Comparison of ENCODE assay signal across 8 mouse cellular contexts in the genomic region with DNA sequence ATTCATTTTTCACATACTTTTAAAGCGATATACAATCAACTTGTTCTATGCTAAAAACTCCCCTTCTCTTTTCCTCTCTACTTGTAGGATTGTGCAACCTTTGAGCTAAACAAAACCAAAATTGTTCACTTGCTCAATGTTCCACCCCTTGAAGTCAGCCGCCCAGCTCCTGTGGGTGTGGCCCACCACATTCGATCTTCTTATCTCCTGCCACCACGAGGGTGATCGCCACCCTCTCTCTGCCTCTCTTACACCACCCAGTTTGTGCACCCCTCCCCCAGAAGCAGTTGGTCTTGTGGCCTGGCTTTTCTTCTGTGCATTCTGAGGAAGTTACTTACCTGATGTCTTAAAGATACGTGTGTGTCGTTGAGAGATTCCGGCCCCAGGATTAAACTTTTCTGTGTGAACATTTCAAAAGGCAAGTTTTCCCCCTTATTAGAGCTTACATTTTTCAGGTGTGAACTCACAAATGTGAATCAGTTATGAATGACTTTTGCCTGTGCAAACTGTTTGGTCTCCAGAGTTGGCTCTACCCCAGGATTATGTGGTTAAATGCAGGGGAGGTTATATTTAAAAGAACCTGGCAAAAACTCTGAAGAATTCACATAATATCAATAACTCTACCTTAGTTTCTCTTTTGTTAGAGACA. TPM values are rescaled to one million over a fixed set of nuclear protein-coding genes. Genes with fewer than 3 reads are reported as not detected.
DNase-seq lines count a peak whose midpoint lies in the region; ATAC-seq and TF ChIP-seq lines count a peak whose summit lies in the region.

No protein-coding gene starts in this region.

- DNase-seq in liver, embryonic 11.5 days (ENCODE audit: low spot score) = peak; percentile 57
- DNase-seq in spleen, adult 18-20 months = peak; percentile 62 to 72
- DNase-seq in cerebellum, postnatal 14 days = no peak
- DNase-seq in hindbrain, embryonic 10.5 days (ENCODE audit: low spot score) = no peak
- DNase-seq in frontal cortex, postnatal 14 days (ENCODE audit: low spot score in 2 of 2) = no peak
- no peak for DNase-seq in urinary bladder, postnatal 25 days (ENCODE audit: low spot score)

- peak overlapping the region; percentile 51 for H3K4me2 ChIP-seq in liver, embryonic 11.5 days

- H3K27me3 ChIP-seq in liver, embryonic 11.5 days (replicated peaks; ENCODE audit: control insufficient read depth, insufficient read depth, low read length) = no peaks in the 10 kb centered on the region
- no peaks in the 10 kb centered on the region for H3K27me3 ChIP-seq in hindbrain, embryonic 10.5 days (ENCODE audit: insufficient read depth, poor library complexity, severe bottlenecking)

- no peaks in the 10 kb centered on the region for H3K9me3 ChIP-seq in liver, embryonic 11.5 days (ENCODE audit: control insufficient read depth, low read length)
- no peaks in the 10 kb centered on the region for H3K9me3 ChIP-seq in hindbrain, embryonic 10.5 days

- no peak for TF ChIP-seq POLR2A in bone marrow, adult 2 months (IDR thresholded peaks at IDR 0.05; ENCODE audit: borderline replicate concordance, control insufficient read depth, low read depth, low read length)

- H3K4me1 ChIP-seq in bone marrow, adult 2 months (ENCODE audit: control insufficient read depth, insufficient read depth, low read length) = peaks cover 13% of the 10 kb centered on the region
- H3K4me1 ChIP-seq in liver, embryonic 11.5 days (replicated peaks; ENCODE audit: control insufficient read depth, insufficient read depth, low read length) = peaks cover 81% of the 10 kb centered on the region
- peaks cover 34% of the 10 kb centered on the region for H3K4me1 ChIP-seq in hindbrain, embryonic 10.5 days (replicated peaks)

- 4% methylated on average over 8 of the region's 8 CpGs for WGBS in bone marrow, adult 2 months
- 20% methylated on average over 8 of the region's 8 CpGs for WGBS in liver, embryonic 11.5 days
- WGBS in hindbrain, embryonic 10.5 days = 69% methylated on average over 8 of the region's 8 CpGs

- no peak overlapping the region for H3K9ac ChIP-seq in liver, embryonic 11.5 days (ENCODE audit: low read depth, low read length)

- H3K4me3 ChIP-seq in bone marrow, adult 2 months (replicated peaks; ENCODE audit: control insufficient read depth, low read depth, low read length) = peak overlapping the region; percentile 10
- H3K4me3 ChIP-seq in liver, embryonic 11.5 days (ENCODE audit: low read depth, low read length) = no peak overlapping the region
- H3K4me3 ChIP-seq in hindbrain, embryonic 10.5 days = no peak overlapping the region

- no peak for TF ChIP-seq CTCF in bone marrow, adult 2 months (IDR thresholded peaks at IDR 0.05; ENCODE audit: control insufficient read depth, insufficient read depth, low read length)

- H3K36me3 ChIP-seq in liver, embryonic 11.5 days (ENCODE audit: control insufficient read depth, insufficient read depth, low read length) = no peaks in the 10 kb centered on the region
- peaks cover 6% of the 10 kb centered on the region; the same call in 1 of the 2 replicates for H3K36me3 ChIP-seq in hindbrain, embryonic 10.5 days

- ATAC-seq in CD4-positive, CD25-positive, alpha-beta regulatory T cell, adult 4 months = peak; percentile 73
- ATAC-seq in liver, embryonic 11.5 days (replicated peaks; ENCODE audit: low FRiP score) = peak; percentile 92

- H3K27ac ChIP-seq in bone marrow, adult 2 months (ENCODE audit: control insufficient read depth, insufficient read depth, low read depth, low read length, poor library complexity) = no peak overlapping the region
- peak overlapping the region; percentile 13; the same call in 1 of the 2 replicates for H3K27ac ChIP-seq in liver, embryonic 11.5 days (ENCODE audit: low read depth, low read length)
- no peak overlapping the region for H3K27ac ChIP-seq in hindbrain, embryonic 10.5 days

RNA-seq across cellular contexts. Expression of gene Add3, which starts 45.4 kb away (rescaled TPM):
- polyA plus RNA-seq in CD4-positive, CD25-positive, alpha-beta regulatory T cell, adult 4 months (2017; shearing (Covaris generic)) = 100 to 1,000 TPM; 128 to 172 TPM
- 21.3 and 43.6 TPM in 2 replicates for polyA plus RNA-seq in bone marrow, adult 2 months (2011; ENCODE audit: insufficient read depth, insufficient read length, low replicate concordance, missing spikeins)
- 65.0 and 69.0 TPM in 2 replicates for polyA plus RNA-seq in liver, embryonic 11.5 days (2014; fragmentation: Nextera tagmentation; extraction: Ambion mirVana)
- 45.9 and 56.5 TPM in 2 replicates for polyA plus RNA-seq in hindbrain, embryonic 10.5 days (2016; fragmentation: Nextera tagmentation; extraction: Ambion mirVana)

Comparison
In these comparisons a context has a peak if more than half of its experiments do, and no peak if none do; other contexts are left out.
1. DNase-seq: peak in liver, embryonic 11.5 days (single experiment) and spleen, adult 18-20 months (2 of 2); none in cerebellum, postnatal 14 days (0 of 2), hindbrain, embryonic 10.5 days (single experiment), frontal cortex, postnatal 14 days (0 of 2) and urinary bladder, postnatal 25 days (single experiment).